Mouse (Mus musculus) heart, embryonic 16.5 days (tissue): ENCODE measurements around the gene Pank2. TPM values are rescaled to one million over a fixed set of nuclear protein-coding genes. Genes with fewer than 3 reads are reported as not detected.
"Not testable (repeated sequence)": the region's sequence is repeated elsewhere in the genome, so short reads cannot be mapped to it uniquely, and the experiment has no call there.

Experiments
- ATAC-seq: fragments of 200-750 bp; cut with Nextera tagmentation; replicated peaks from 2 replicates; pipeline ENCODE4 v1.8.0; 2017; ENCODE audit warnings: moderate number of reproducible peaks; ENCODE audit not compliant: insufficient read depth, low FRiP score; ENCODE audit errors: extremely low read depth
- H3K27ac ChIP-seq: fragments of 300-500 bp; sonication (generic); 2 replicates; pipeline ENCODE4 v1.5.1; 2014; ENCODE audit warnings: mild to moderate bottlenecking, low read length, control low read depth, moderate library complexity
- H3K27me3 ChIP-seq: fragments of 300-500 bp; sonication (generic); 2 replicates; pipeline ENCODE4 v1.6.1; 2014; ENCODE audit warnings: low read length, mixed read lengths; ENCODE audit not compliant: control insufficient read depth, insufficient read depth
- H3K36me3 ChIP-seq: fragments of 300-500 bp; sonication (generic); 2 replicates; pipeline ENCODE4 v1.6.1; 2014; ENCODE audit not compliant: control insufficient read depth, insufficient read depth
- H3K4me1 ChIP-seq: fragments of 300-500 bp; sonication (generic); 2 replicates; pipeline ENCODE4 v1.6.1; 2014; ENCODE audit warnings: low read length, mixed read lengths; ENCODE audit not compliant: control insufficient read depth, insufficient read depth
- H3K4me2 ChIP-seq: fragments of 300-500 bp; sonication (generic); 2 replicates; pipeline ENCODE4 v1.6.1; 2014; ENCODE audit warnings: low read depth, mild to moderate bottlenecking, control low read depth, low read length
- H3K4me3 ChIP-seq: fragments of 300-500 bp; sonication (generic); 2 replicates; pipeline ENCODE4 v1.5.1; 2014; ENCODE audit warnings: mild to moderate bottlenecking, control low read depth, low read length
- H3K9ac ChIP-seq: fragments of 300-500 bp; sonication (generic); 2 replicates; pipeline ENCODE4 v1.6.1; 2014; ENCODE audit warnings: low read length, control low read depth
- H3K9me3 ChIP-seq: fragments of 300-500 bp; sonication (generic); replicated peaks from 2 replicates; pipeline ENCODE4 v1.6.1; 2016; ENCODE audit warnings: low read length; ENCODE audit not compliant: control insufficient read depth
- WGBS: fragments of 180-500 bp; shearing (Covaris S2); extraction: QIAGEN DNeasy Blood & Tissue Kit; methylation state at CpG from one replicate; pipeline ENCODE4 v1.1.7; 2014; 5-methylcytosine and 5-hydroxymethylcytosine counted together
- polyA plus RNA-seq: library from polyadenylated mRNA; unstranded; fragments of >200 nt; fragmentation: Nextera tagmentation; extraction: Ambion mirVana; gene quantifications from 2 replicates; pipeline ENCODE4 v1.2.1, GENCODE M21; 2015

Pank2 gene
- polyA plus RNA-seq, 1 experiment from 2014 or later = 22.9 TPM

DNA sequence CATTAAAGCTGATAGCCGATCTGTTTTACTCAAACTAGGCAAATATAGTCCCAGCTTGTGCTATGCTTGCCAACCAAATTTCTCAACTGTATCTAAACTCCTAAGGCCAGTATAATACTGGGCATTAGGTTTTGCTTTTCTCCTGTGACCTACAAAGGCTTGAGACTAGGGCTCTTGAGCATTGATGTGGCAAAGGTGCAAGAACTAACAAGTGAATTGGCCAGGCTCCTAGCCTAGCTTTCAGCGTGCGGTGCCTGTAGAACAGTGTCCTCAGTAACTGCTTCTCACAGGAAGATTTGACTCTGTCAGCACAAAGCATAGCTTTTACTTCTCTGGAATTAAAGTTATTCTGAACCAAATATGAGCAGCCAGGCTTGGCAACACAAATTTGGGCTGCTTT lies 13.2 kb downstream of the Pank2 start:
- no peak overlapping the region for H3K4me2 ChIP-seq
- no peaks in the 10 kb centered on the region for H3K4me1 ChIP-seq
- ATAC-seq = no peak
- no peak overlapping the region for H3K27ac ChIP-seq
- 95% methylated on average over 3 of the region's 3 CpGs for WGBS
- H3K4me3 ChIP-seq = no peak overlapping the region
- no peak overlapping the region for H3K9ac ChIP-seq
- H3K36me3 ChIP-seq = peaks cover 32% of the 10 kb centered on the region
- H3K9me3 ChIP-seq = no peaks in the 10 kb centered on the region
- no peaks in the 10 kb centered on the region for H3K27me3 ChIP-seq

DNA sequence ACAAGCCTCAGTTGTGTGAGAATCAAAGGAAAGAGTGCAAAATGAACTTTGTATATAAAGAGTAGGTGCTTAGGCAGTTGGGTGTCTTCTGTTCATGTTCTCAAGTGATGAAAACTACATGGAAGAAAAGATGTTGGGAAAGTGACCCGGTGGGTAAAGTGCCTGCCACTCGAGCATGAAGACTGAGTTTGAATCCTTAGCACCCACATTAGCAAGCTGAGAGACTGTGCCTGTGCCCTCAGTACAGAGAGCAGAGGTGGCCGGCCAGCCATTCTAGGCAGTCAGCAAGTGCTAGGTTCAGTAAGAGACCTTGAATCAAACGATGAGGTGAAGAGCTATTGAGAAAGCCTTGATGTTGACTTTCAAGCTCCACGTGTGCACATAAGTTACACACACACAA lies 14.4 kb downstream of the Pank2 start:
- Histone ChIP-seq H3K27me3 (no peaks in the 10 kb centered on the region), H3K4me2 (no peak overlapping the region), H3K9me3 (no peaks in the 10 kb centered on the region), H3K36me3 (peaks cover 33% of the 10 kb centered on the region), H3K27ac (no peak overlapping the region), H3K4me1 (no peaks in the 10 kb centered on the region), H3K9ac (no peak overlapping the region), H3K4me3 (no peak overlapping the region)
- 86% methylated on average over 5 of the region's 5 CpGs for WGBS
- no peak for ATAC-seq

DNA sequence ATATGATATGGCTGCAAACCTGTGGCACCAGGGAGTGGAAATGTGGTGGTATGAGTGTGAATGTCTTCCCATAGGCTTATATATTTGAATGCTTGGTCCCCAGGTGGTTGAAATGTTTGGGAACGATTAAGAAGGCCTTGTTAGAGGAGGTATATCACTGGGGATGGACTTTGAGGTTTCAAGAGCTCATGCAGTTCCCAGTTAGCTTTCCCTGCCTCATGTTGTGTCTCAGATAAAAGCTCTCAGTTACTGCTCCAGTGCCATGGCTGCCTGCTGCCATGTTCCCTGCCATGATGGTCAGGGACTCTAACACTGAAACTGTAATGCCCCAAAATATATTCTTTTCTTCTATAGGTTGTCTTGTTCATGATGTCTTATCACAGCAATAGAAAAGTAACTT lies 19.3 kb downstream of the Pank2 start:
- Histone ChIP-seq H3K4me1 (no peaks in the 10 kb centered on the region), H3K4me2 (no peak overlapping the region), H3K36me3 (peaks cover 32% of the 10 kb centered on the region), H3K4me3 (no peak overlapping the region), H3K9me3 (no peaks in the 10 kb centered on the region), H3K9ac (no peak overlapping the region), H3K27me3 (no peaks in the 10 kb centered on the region), H3K27ac (no peak overlapping the region)
- ATAC-seq = no peak
- WGBS = 97% methylated on average over 1 of the region's 1 CpGs

DNA sequence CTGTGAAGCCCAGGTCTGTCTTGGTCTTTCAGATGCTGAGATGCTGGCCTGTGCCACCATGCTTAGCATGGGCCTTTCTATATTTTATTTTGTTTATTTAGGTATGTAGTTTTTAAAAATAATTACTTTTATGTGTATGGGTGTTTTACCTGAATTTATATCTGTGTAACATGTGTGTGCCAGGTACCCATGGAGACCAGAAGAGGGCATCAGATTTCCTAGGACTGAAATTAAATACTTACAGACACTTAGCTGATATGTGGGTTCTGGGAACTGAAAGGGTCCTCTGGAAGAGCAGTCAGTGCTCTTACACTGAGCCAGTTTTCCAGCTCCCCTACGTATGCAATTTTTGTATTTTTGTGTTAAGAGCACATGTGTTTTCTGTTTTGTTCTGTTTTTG lies 24.0 kb downstream of the Pank2 start:
- Histone ChIP-seq H3K9me3 (no peaks in the 10 kb centered on the region), H3K27ac (no peak overlapping the region), H3K27me3 (no peaks in the 10 kb centered on the region), H3K4me3 (no peak overlapping the region), H3K4me1 (no peaks in the 10 kb centered on the region), H3K9ac (no peak overlapping the region), H3K4me2 (no peak overlapping the region), H3K36me3 (peaks cover 28% of the 10 kb centered on the region)
- 94% methylated on average over 1 of the region's 1 CpGs for WGBS
- ATAC-seq = no peak

DNA sequence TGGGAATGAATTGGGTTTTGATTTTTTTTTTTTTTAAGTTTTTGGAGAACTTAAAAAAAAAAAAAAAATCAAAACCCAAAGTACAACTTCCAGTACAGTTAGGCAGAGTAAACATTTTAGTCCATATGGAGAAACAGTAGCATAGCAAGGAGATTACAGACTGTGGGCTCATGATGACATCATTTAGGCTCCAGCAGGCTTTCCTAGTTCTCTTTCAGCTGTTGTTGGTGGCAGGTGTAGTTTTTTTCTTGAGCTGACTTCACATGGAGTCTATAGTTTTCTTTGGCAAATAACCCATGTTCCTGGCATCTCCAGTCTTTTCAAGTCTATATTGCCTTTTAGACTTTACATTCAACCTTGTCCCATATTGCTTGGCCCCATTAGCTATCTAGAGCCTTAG lies 28.4 kb downstream of the Pank2 start:
- Histone ChIP-seq H3K9ac (no peak overlapping the region), H3K27ac (no peak overlapping the region), H3K4me1 (no peaks in the 10 kb centered on the region), H3K4me3 (no peak overlapping the region), H3K4me2 (no peak overlapping the region), H3K9me3 (no peaks in the 10 kb centered on the region), H3K36me3 (peaks cover 38% of the 10 kb centered on the region), H3K27me3 (no peaks in the 10 kb centered on the region)
- ATAC-seq = no peak

DNA sequence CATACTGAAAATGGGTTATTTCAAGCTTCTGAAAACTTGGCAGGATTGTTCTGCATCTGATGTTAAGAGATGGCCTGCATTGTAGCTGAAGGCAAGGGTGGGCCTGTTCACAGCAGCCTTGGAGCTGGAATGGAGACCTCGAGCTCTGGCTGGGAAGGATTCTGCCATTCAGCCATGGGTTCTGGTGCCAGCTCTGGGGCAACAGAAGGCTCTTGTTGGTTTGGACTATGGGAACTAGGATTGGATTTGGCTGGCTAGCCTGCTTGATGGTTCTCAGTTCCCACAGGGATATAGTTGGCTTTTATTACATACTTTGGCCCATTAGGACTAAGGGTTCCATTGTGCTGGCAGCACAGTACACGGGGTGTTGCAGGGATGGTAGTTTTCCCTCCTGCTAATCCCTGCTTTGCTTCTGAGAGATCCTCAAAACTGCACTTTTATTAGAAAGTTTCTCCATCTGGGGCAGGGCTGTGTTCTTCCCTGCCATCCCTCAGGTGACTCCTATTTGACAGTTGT lies 34.5 kb downstream of the Pank2 start:
- Histone ChIP-seq H3K4me2 (no peak overlapping the region), H3K4me1 (no peaks in the 10 kb centered on the region)
- no peak for ATAC-seq

DNA sequence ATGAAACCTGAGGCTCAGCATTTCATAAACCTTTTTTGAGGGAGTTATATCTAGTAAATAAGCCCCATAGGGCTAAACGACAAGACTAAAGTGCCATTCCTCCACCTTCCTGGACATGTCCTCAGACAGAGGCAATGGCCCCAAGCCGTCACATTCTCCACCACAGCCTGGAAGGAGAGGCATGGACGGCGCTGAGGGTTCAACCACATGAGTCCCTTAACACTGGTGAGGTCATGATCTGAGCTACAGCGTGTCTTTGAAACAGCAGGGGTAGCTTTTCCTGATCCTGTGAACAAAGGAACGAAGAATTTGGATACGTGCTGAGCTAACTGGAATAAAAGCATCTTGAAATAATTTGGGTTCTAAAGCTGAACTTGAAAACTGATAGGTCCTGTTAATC lies 36.4 kb downstream of the Pank2 start:
- WGBS = 71% methylated on average over 7 of the region's 7 CpGs
- H3K4me2 ChIP-seq, H3K9ac ChIP-seq, ATAC-seq, H3K27ac ChIP-seq, H3K4me3 ChIP-seq, H3K4me1 ChIP-seq, H3K9me3 ChIP-seq, H3K27me3 ChIP-seq: not testable (repeated sequence)
- H3K36me3 ChIP-seq = peaks cover 32% of the 10 kb centered on the region

More for the DNA sequence above, 34.5 kb downstream of the Pank2 start:
- Histone ChIP-seq H3K27me3 (no peaks in the 10 kb centered on the region), H3K4me3 (no peak overlapping the region), H3K9me3 (no peaks in the 10 kb centered on the region), H3K9ac (no peak overlapping the region), H3K36me3 (peaks cover 42% of the 10 kb centered on the region), H3K27ac (no peak overlapping the region)
- 89% methylated on average over 2 of the region's 2 CpGs for WGBS

DNA sequence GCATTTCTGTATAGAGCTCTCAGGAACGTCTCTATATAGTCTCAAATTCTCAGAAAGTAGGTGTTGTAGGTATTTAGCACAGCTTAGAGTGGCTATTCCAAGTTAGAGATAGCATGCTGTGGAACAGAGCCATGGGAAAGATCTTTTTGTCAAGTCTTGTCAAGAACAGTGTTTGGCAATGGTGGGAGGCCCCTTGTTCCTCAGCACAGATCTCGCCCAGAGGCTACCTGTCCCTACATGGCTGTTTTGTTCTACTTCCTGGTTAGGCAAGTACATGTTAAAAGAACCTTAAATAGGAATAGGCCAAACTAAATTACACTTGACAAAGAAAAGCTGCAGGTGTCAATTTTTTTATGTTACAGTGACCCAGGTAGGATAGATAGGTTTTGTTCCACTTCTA lies 38.2 kb downstream of the Pank2 start:
- no peak for ATAC-seq
- peaks cover 25% of the 10 kb centered on the region for H3K36me3 ChIP-seq
- no peak overlapping the region for H3K4me3 ChIP-seq
- WGBS = 70% methylated on average over 2 of the region's 2 CpGs
- H3K27ac ChIP-seq = no peak overlapping the region
- no peak overlapping the region for H3K4me2 ChIP-seq
- no peak overlapping the region for H3K9ac ChIP-seq
- no peaks in the 10 kb centered on the region for H3K27me3 ChIP-seq
- no peaks in the 10 kb centered on the region for H3K9me3 ChIP-seq
- H3K4me1 ChIP-seq = no peaks in the 10 kb centered on the region

DNA sequence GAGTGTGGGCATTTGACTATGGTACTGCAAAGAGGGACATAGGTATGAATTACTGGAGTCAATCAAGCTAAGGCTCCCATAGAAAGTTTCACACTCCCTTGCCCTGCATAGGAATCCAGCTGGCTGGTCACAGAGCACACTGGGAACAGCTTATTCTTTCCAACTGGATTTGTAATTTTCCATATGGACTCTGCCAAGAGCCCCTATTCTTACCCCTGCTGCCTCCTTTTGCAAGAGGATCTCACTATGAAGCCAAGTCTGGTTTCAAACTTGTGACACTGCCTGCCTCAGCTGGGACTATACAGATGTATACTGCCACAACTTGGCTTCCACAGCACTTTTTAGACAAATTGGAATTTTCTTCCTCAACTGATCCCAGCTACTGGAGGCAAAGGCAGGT lies 39.3 kb downstream of the Pank2 start:
- no peaks in the 10 kb centered on the region for H3K9me3 ChIP-seq
- no peaks in the 10 kb centered on the region for H3K4me1 ChIP-seq
- H3K36me3 ChIP-seq = peaks cover 15% of the 10 kb centered on the region
- no peak overlapping the region for H3K4me2 ChIP-seq
- no peak overlapping the region for H3K9ac ChIP-seq
- no peak for ATAC-seq
- no peak overlapping the region for H3K27ac ChIP-seq
- H3K27me3 ChIP-seq = no peaks in the 10 kb centered on the region
- H3K4me3 ChIP-seq = no peak overlapping the region

DNA sequence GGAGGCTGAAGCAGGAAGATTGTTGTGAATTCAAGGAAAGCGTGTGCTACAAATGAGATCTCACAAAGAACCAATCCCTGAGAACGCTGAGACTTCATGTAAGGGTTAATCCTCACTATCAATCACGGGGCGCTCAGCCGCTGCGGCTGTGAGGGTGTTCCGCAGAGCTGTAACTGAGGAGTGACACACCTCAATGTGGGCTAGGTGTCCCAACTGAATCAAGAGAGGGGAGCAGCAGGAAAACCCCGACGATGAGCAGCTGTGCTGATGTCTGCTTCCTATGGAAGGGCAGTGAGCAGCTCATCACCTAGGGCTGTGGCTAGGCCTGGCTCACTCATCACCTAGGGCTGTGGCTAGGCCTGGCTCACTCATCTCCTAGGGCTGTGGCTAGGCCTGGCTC lies 42.2 kb downstream of the Pank2 start:
- H3K27me3 ChIP-seq = no peaks in the 10 kb centered on the region
- no peak overlapping the region for H3K27ac ChIP-seq
- no peak for ATAC-seq
- 80% methylated on average over 9 of the region's 9 CpGs for WGBS
- no peaks in the 10 kb centered on the region for H3K9me3 ChIP-seq
- no peak overlapping the region for H3K4me3 ChIP-seq
- H3K4me1 ChIP-seq = no peaks in the 10 kb centered on the region
- H3K36me3 ChIP-seq = peaks cover 7% of the 10 kb centered on the region
- no peak overlapping the region for H3K4me2 ChIP-seq
- H3K9ac ChIP-seq = no peak overlapping the region
